Mouse (Mus musculus) stomach, embryonic 14.5 days (tissue): ENCODE results near the gene Sh3d21. TPM values are rescaled to one million over a fixed set of nuclear protein-coding genes. Genes with fewer than 3 reads are reported as not detected.
A peak's percentile ranks its signal among the peaks of the same experiment; 100 is the strongest.
"Not testable (repeated sequence)": the region's sequence is repeated elsewhere in the genome, so short reads cannot be mapped to it uniquely, and the experiment has no call there.

Experiments used
- ATAC-seq: fragments of 200-750 bp; cut with Nextera tagmentation; 2 replicates; pipeline ENCODE4 v1.8.0; 2017; ENCODE audit warnings: low read depth, moderate TSS enrichment; ENCODE audit not compliant: insufficient number of reproducible peaks, insufficient read depth, low FRiP score
- H3K27ac ChIP-seq: fragments of 300-500 bp; sonication (generic); 2 replicates; pipeline ENCODE4 v1.5.1; 2014; ENCODE audit warnings: mild to moderate bottlenecking, low read length, moderate library complexity, mixed read lengths
- H3K27me3 ChIP-seq: fragments of 300-500 bp; sonication (generic); 2 replicates; pipeline ENCODE4 v1.6.1; 2014; ENCODE audit warnings: low read length, control low read depth, mixed read lengths; ENCODE audit not compliant: control insufficient read depth, insufficient read depth
- H3K36me3 ChIP-seq: fragments of 300-500 bp; sonication (generic); 2 replicates; pipeline ENCODE4 v1.6.1; 2014; ENCODE audit warnings: mild to moderate bottlenecking, control low read depth, low read length, moderate library complexity, mixed read lengths; ENCODE audit not compliant: control insufficient read depth, insufficient read depth
- H3K4me1 ChIP-seq: fragments of 300-500 bp; sonication (generic); 2 replicates; pipeline ENCODE4 v1.6.1; 2014; ENCODE audit warnings: low read length, control low read depth, mixed read lengths; ENCODE audit not compliant: control insufficient read depth, insufficient read depth
- H3K4me2 ChIP-seq: fragments of 300-500 bp; sonication (generic); replicated peaks from 2 replicates; pipeline ENCODE4 v1.6.1; 2014; ENCODE audit warnings: low read depth, low read length, control low read depth
- H3K4me3 ChIP-seq: fragments of 300-500 bp; sonication (generic); 2 replicates; pipeline ENCODE4 v1.5.1; 2014; ENCODE audit warnings: low read depth, low read length, control low read depth
- H3K9ac ChIP-seq: fragments of 300-500 bp; sonication (generic); replicated peaks from 2 replicates; pipeline ENCODE4 v1.6.1; 2014; ENCODE audit warnings: low read depth, mild to moderate bottlenecking, control low read depth, low read length, moderate library complexity, mixed read lengths
- H3K9me3 ChIP-seq: fragments of 300-500 bp; sonication (generic); 2 replicates; pipeline ENCODE4 v1.6.1; 2016; ENCODE audit warnings: low read depth, low read length, control low read depth; ENCODE audit not compliant: control insufficient read depth
- WGBS: fragments of 180-500 bp; shearing (Covaris S2); extraction: QIAGEN DNeasy Blood & Tissue Kit; methylation state at CpG from one replicate; pipeline ENCODE4 v1.1.7; 2014; 5-methylcytosine and 5-hydroxymethylcytosine counted together
- polyA plus RNA-seq: library from polyadenylated mRNA; unstranded; fragments of >200 nt; fragmentation: Nextera tagmentation; extraction: Ambion mirVana; gene quantifications from 2 replicates; pipeline ENCODE4 v1.2.1, GENCODE M21; 2014

Sh3d21 gene
- polyA plus RNA-seq, 1 experiment from 2014 or later = 7.4 TPM

DNA sequence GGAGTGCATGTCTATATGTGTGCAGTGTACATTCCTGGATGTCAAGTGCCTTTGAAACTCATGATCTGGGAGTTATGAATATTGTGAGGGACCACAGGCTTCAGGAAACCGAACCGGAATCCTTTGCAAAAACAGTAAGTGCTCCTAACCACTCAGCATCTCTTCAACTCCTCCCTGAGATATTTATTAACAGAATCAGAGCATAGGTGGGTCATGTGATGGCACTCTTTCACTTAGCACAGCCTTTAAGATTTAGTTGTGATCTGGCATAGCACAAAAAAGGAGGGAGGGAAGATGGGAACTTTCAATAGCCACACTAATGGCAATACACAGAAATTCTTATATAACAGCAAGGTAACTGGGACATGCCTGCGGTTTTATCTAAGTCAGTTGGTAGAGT, 23.8 kb upstream of the Sh3d21 start:
- H3K9ac ChIP-seq = no peak overlapping the region
- H3K4me1 ChIP-seq = no peaks in the 10 kb centered on the region
- no peak overlapping the region for H3K27ac ChIP-seq
- ATAC-seq = no peak
- no peaks in the 10 kb centered on the region for H3K9me3 ChIP-seq
- no peaks in the 10 kb centered on the region for H3K27me3 ChIP-seq
- H3K4me2 ChIP-seq = no peak overlapping the region
- WGBS = 82% methylated on average over 3 of the region's 3 CpGs
- peaks cover 56% of the 10 kb centered on the region for H3K36me3 ChIP-seq
- H3K4me3 ChIP-seq = no peak overlapping the region

GRCm38 (mm10) chr4:126183034-126183433, 19.7 kb upstream of the Sh3d21 start:
- no peak overlapping the region for H3K4me2 ChIP-seq
- H3K9ac ChIP-seq = no peak overlapping the region
- no peaks in the 10 kb centered on the region for H3K4me1 ChIP-seq
- no peak overlapping the region for H3K27ac ChIP-seq
- no peaks in the 10 kb centered on the region for H3K27me3 ChIP-seq
- H3K36me3 ChIP-seq = peaks cover 67% of the 10 kb centered on the region
- H3K9me3 ChIP-seq = no peaks in the 10 kb centered on the region
- WGBS = 84% methylated on average over 5 of the region's 5 CpGs
- no peak overlapping the region for H3K4me3 ChIP-seq
- no peak for ATAC-seq

DNA sequence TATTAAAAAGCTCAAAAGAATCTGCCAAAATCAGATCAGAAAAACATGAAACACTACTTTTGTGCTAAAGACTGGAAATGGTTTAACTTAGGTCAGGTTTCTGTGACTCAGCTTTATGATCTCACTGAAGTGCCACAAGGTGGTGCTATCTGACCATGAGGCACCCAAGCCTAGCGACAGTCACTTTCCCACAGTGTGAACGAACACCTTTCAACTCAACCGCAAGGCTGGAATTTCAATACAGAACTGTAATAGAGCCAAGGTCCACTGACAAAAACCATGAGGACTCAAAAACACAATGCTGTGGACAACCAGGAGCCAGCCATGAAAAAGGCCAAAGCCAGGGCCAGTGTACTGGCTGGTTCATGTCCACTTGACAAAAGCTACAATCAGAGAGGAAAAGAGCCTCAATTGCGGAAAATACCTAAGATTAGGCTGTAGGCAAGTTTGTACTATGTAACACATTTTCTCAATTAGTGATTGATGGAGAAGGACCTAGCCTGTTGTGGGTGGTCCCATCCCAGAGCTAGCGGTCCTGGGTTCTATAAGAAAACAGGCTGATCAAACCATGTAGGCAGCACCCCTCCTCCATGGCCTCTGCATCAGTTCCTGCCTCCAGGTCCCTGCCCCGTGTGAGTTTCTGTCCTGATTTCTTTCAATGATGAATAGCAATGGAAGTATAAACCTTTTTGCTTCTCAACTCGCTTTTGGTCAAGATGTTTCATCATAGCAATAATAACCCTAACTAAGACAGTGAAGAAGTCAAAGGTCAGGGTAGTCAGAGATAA, 18.1 kb upstream of the Sh3d21 start:
- Histone ChIP-seq H3K4me3 (no peak overlapping the region), H3K27ac (no peak overlapping the region), H3K4me1 (no peaks in the 10 kb centered on the region), H3K9ac (no peak overlapping the region), H3K36me3 (peaks cover 68% of the 10 kb centered on the region), H3K27me3 (no peaks in the 10 kb centered on the region), H3K4me2 (no peak overlapping the region), H3K9me3 (no peaks in the 10 kb centered on the region)
- WGBS = 44% methylated on average over 7 of the region's 7 CpGs
- ATAC-seq = 0 out of 2 replicates have a peak, but pooled peaks have one; percentile 33

GRCm38 (mm10) chr4:126175980-126176379, 12.7 kb upstream of the Sh3d21 start:
- H3K27me3 ChIP-seq, H3K9ac ChIP-seq, H3K4me2 ChIP-seq, H3K27ac ChIP-seq, ATAC-seq, H3K9me3 ChIP-seq, H3K4me3 ChIP-seq, H3K4me1 ChIP-seq: not testable (repeated sequence)
- WGBS = 73% methylated on average over 7 of the region's 7 CpGs
- H3K36me3 ChIP-seq = peaks cover 84% of the 10 kb centered on the region

- H3K36me3 ChIP-seq = peaks cover 87% of the 10 kb centered on the region
- no peak overlapping the region for H3K4me2 ChIP-seq
- no peak overlapping the region for H3K9ac ChIP-seq
- H3K27me3 ChIP-seq = no peaks in the 10 kb centered on the region
- H3K4me1 ChIP-seq = no peaks in the 10 kb centered on the region
- 91% methylated on average over 5 of the region's 5 CpGs for WGBS
- H3K27ac ChIP-seq = no peak overlapping the region
- H3K9me3 ChIP-seq = no peaks in the 10 kb centered on the region
- no peak for ATAC-seq
- no peak overlapping the region for H3K4me3 ChIP-seq
These were observed 10.5 kb upstream of the Sh3d21 start for GRCm38 (mm10) chr4:126173800-126174199.

DNA sequence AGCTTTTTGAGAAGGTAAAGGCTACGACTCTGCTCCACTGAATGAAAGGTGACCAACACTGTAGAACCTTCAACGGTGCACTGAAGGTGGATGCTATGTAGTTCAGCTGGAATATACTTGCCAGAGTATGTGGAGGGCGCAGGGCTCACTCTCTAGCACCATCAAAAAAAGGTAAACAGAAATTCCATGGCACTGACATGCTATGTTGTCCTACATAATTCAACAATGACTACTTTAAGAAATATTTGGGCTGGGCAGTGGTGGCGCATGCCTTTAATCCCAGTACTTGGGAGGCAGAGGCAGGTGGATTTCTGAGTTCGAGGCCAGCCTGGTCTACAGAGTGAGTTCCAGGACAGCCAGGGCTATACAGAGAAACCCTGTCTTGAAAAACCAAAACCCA, 7.4 kb upstream of the Sh3d21 start:
- not testable (repeated sequence) for H3K27me3 ChIP-seq, H3K9ac ChIP-seq, H3K27ac ChIP-seq, H3K4me1 ChIP-seq, H3K4me2 ChIP-seq, H3K9me3 ChIP-seq, H3K4me3 ChIP-seq, ATAC-seq
- WGBS = 95% methylated on average over 5 of the region's 5 CpGs
- peaks cover 81% of the 10 kb centered on the region for H3K36me3 ChIP-seq

- WGBS = 87% methylated on average over 6 of the region's 6 CpGs
- H3K36me3 ChIP-seq = peaks cover 69% of the 10 kb centered on the region
These were observed 5.6 kb upstream of the Sh3d21 start for GRCm38 (mm10) chr4:126168851-126169250.

DNA sequence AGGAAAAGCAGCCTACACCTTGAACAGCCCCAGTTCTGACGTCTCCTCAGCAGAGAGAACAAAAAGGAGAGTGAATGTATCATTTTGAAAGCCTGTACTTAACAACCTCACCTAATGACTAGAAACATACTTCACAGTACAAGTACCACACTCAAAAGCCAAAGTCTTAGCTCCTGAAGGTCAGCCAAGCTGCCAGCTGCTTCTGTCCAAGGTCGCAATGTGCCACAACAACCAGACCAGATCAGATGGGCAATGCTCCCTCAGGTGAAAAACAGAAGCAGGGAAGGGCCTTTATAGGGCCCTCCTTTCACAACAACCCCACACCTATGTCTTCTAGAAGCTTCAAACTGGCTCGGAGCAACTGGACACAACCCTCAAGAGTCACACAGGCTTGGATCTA, 2.8 kb upstream of the Sh3d21 start:
- Histone ChIP-seq H3K4me1 (peaks cover 14% of the 10 kb centered on the region), H3K27me3 (no peaks in the 10 kb centered on the region), H3K36me3 (peaks cover 42% of the 10 kb centered on the region), H3K4me3 (no peak overlapping the region), H3K9me3 (no peaks in the 10 kb centered on the region), H3K4me2 (no peak overlapping the region), H3K27ac (no peak overlapping the region), H3K9ac (no peak overlapping the region)
- no peak for ATAC-seq
- 83% methylated on average over 3 of the region's 3 CpGs for WGBS

More at GRCm38 (mm10) chr4:126168851-126169250, 5.6 kb upstream of the Sh3d21 start:
- H3K27me3 ChIP-seq = no peaks in the 10 kb centered on the region
- no peak overlapping the region for H3K27ac ChIP-seq
- no peak overlapping the region for H3K4me3 ChIP-seq
- no peak overlapping the region for H3K4me2 ChIP-seq
- no peaks in the 10 kb centered on the region; the same call in 1 of the 2 replicates for H3K4me1 ChIP-seq
- no peaks in the 10 kb centered on the region for H3K9me3 ChIP-seq
- H3K9ac ChIP-seq = no peak overlapping the region
- no peak for ATAC-seq

GRCm38 (mm10) chr4:126165092-126165491, 1.8 kb upstream of the Sh3d21 start:
- H3K27ac ChIP-seq, H3K9ac ChIP-seq, H3K27me3 ChIP-seq, ATAC-seq, H3K4me3 ChIP-seq, H3K9me3 ChIP-seq, H3K4me2 ChIP-seq: not testable (repeated sequence)
- 72% methylated on average over 8 of the region's 10 CpGs for WGBS
- Histone ChIP-seq H3K36me3 (peaks cover 34% of the 10 kb centered on the region), H3K4me1 (peaks cover 14% of the 10 kb centered on the region)
